Mouse (Mus musculus) cerebellum, postnatal 4 days (tissue): Measurements from ENCODE around the gene Camk1g.
A peak's percentile ranks its signal among the peaks of the same experiment; 100 is the strongest.

Source experiments
- DNase-seq, 2 experiments: peaks; one replicate each; pipeline ENCODE4 v3.0.0; 2022; ENCODE audit warnings: low spot score in 2 of 2, mixed read lengths in 1 of 2

Camk1g gene

GRCm38 (mm10) chr1:193370096-193370495 is at the start of gene Camk1g:
Gene Camk1g, minus strand, starts transcription at chr1:193370298.
- no peak for DNase-seq

- DNase-seq: no peak
Observed at GRCm38 (mm10) chr1:193419168-193419567, 49.1 kb upstream of the Camk1g start.

- no peak for DNase-seq
Observed at GRCm38 (mm10) chr1:193418656-193419055, 48.6 kb upstream of the Camk1g start.

GRCm38 (mm10) chr1:193414067-193414466 is 44.0 kb upstream of the Camk1g start:
- no peak for DNase-seq

GRCm38 (mm10) chr1:193413368-193414000 is 43.4 kb upstream of the Camk1g start:
- no peak for DNase-seq

GRCm38 (mm10) chr1:193407487-193407886 is 37.4 kb upstream of the Camk1g start:
- DNase-seq: no peak

GRCm38 (mm10) chr1:193406059-193406642 is 36.1 kb upstream of the Camk1g start:
- DNase-seq: no peak

- peak in 1 of 2 experiments; percentile 45 for DNase-seq
Observed at GRCm38 (mm10) chr1:193401695-193402094, 31.6 kb upstream of the Camk1g start.

GRCm38 (mm10) chr1:193400348-193400747 is 30.2 kb upstream of the Camk1g start:
- DNase-seq: no peak

- no peak for DNase-seq
Observed at GRCm38 (mm10) chr1:193398728-193399437, 28.8 kb upstream of the Camk1g start.

GRCm38 (mm10) chr1:193397109-193397508 is 27.0 kb upstream of the Camk1g start:
- DNase-seq: no peak

GRCm38 (mm10) chr1:193392266-193392665 is 22.2 kb upstream of the Camk1g start:
- no peak for DNase-seq

- DNase-seq: no peak
Observed at GRCm38 (mm10) chr1:193390004-193390403, 19.9 kb upstream of the Camk1g start.

- no peak for DNase-seq
Observed at GRCm38 (mm10) chr1:193389505-193389904, 19.4 kb upstream of the Camk1g start.

GRCm38 (mm10) chr1:193387241-193387640 is 17.1 kb upstream of the Camk1g start:
- DNase-seq: no peak

GRCm38 (mm10) chr1:193386136-193386535 is 16.0 kb upstream of the Camk1g start:
- peak; percentile 88 to 93 for DNase-seq

GRCm38 (mm10) chr1:193382841-193383462 is 12.9 kb upstream of the Camk1g start:
- peak in 1 of 2 experiments; percentile 48 for DNase-seq

- no peak for DNase-seq
Observed at GRCm38 (mm10) chr1:193382435-193382834, 12.3 kb upstream of the Camk1g start.

GRCm38 (mm10) chr1:193381597-193382404 is 11.7 kb upstream of the Camk1g start:
- no peak for DNase-seq

- no peak for DNase-seq
Observed at GRCm38 (mm10) chr1:193380877-193381276, 10.8 kb upstream of the Camk1g start.

- DNase-seq: no peak
Observed at GRCm38 (mm10) chr1:193379634-193380033, 9.5 kb upstream of the Camk1g start.
